In the genomic region with DNA sequence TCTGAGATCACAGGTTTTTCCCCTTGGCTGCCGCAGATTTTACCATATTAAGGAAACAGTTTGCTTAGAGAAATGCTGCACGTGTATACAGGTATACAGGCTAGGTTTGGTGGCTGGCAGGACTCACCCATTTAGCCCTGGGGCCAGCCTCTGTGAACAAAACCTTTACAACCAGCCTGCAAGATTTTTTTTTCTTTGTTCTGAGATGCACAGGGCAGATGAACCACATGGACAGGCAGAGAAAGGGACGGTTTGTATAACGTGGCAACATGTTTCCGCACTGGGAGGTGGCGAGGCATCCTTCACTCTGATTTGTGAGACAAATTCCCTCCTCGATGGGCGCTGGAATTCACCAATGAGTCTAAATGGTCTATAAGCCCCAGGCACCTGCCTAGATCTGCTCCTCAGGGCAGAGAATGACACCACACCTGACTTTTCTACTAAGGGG, we compare ENCODE assay signal across 8 mouse cellular contexts.
DNase-seq lines count a peak whose midpoint lies in the region; ATAC-seq and TF ChIP-seq lines count a peak whose summit lies in the region.

No protein-coding gene starts in this region.

- ATAC-seq in embryonic facial prominence, embryonic 15.5 days (ENCODE audit: insufficient number of reproducible peaks, low FRiP score, low TSS enrichment, low read depth) = no peak
- ATAC-seq in intestine, embryonic 16.5 days = no peak; the same call in 1 of the 2 replicates
- no peak for ATAC-seq in midbrain, embryonic 12.5 days (ENCODE audit: low FRiP score, low read depth)
- ATAC-seq in erythroblast, adult 5-6 weeks (replicated peaks; ENCODE audit: low FRiP score, poor library complexity, severe bottlenecking) = no peak

- DNase-seq in heart, postnatal 4 days = peak; percentile 6
- DNase-seq in heart, adult 2 months = no peak
- no peak for DNase-seq in layer of hippocampus, adult 8-10 months (ENCODE audit: low spot score in 2 of 2)
- no peak for DNase-seq in thymus, postnatal 0 days (ENCODE audit: low spot score)

- peak overlapping the region; percentile 36 for H3K4me2 ChIP-seq in embryonic facial prominence, embryonic 15.5 days (replicated peaks)
- peak overlapping the region; percentile 44 for H3K4me2 ChIP-seq in intestine, embryonic 16.5 days (ENCODE audit: low read depth, low read length)
- H3K4me2 ChIP-seq in midbrain, embryonic 12.5 days (replicated peaks) = peak overlapping the region; percentile 13; the same call in 1 of the 2 replicates

- H3K4me1 ChIP-seq in heart, adult 2 months (ENCODE audit: control insufficient read depth, insufficient read depth, low read length) = peaks cover 3% of the 10 kb centered on the region
- peaks cover 12% of the 10 kb centered on the region for H3K4me1 ChIP-seq in embryonic facial prominence, embryonic 15.5 days
- H3K4me1 ChIP-seq in intestine, embryonic 16.5 days (ENCODE audit: control insufficient read depth, insufficient read depth, low read length) = peaks cover 2% of the 10 kb centered on the region; the same call in 1 of the 2 replicates
- H3K4me1 ChIP-seq in midbrain, embryonic 12.5 days = peaks cover 11% of the 10 kb centered on the region

- no peak for TF ChIP-seq EP300 in heart, adult 2 months (IDR thresholded peaks at IDR 0.05; ENCODE audit: insufficient read depth, low read depth, low read length)

- no peak overlapping the region for H3K27ac ChIP-seq in heart, adult 2 months
- H3K27ac ChIP-seq in embryonic facial prominence, embryonic 15.5 days (replicated peaks) = no peak overlapping the region
- no peak overlapping the region for H3K27ac ChIP-seq in intestine, embryonic 16.5 days (ENCODE audit: low read length)
- H3K27ac ChIP-seq in midbrain, embryonic 12.5 days (replicated peaks) = no peak overlapping the region

- TF ChIP-seq CTCF in heart, adult 2 months (IDR thresholded peaks at IDR 0.05) = no peak

- no peak overlapping the region for H3K9ac ChIP-seq in heart, adult 2 months (ENCODE audit: low read depth, low read length)
- H3K9ac ChIP-seq in embryonic facial prominence, embryonic 15.5 days = no peak overlapping the region
- 0 out of 2 replicates have a peak overlapping the region, but pooled peaks have one; percentile 16 for H3K9ac ChIP-seq in intestine, embryonic 16.5 days (ENCODE audit: low read depth, low read length)
- H3K9ac ChIP-seq in midbrain, embryonic 12.5 days (replicated peaks) = no peak overlapping the region

- TF ChIP-seq POLR2A in heart, adult 2 months (IDR thresholded peaks at IDR 0.05; ENCODE audit: insufficient read depth, low read depth, low read length) = no peak

- 84% methylated on average over 8 of the region's 8 CpGs for WGBS in heart, adult 2 months
- 57% methylated on average over 8 of the region's 8 CpGs for WGBS in embryonic facial prominence, embryonic 15.5 days
- WGBS in intestine, embryonic 16.5 days = 60% methylated on average over 8 of the region's 8 CpGs
- WGBS in midbrain, embryonic 12.5 days = 82% methylated on average over 8 of the region's 8 CpGs

- H3K36me3 ChIP-seq in heart, adult 2 months (ENCODE audit: control insufficient read depth, insufficient read depth, low read length) = no peaks in the 10 kb centered on the region
- H3K36me3 ChIP-seq in embryonic facial prominence, embryonic 15.5 days = no peaks in the 10 kb centered on the region
- no peaks in the 10 kb centered on the region for H3K36me3 ChIP-seq in intestine, embryonic 16.5 days (ENCODE audit: control insufficient read depth, insufficient read depth, low read length)
- no peaks in the 10 kb centered on the region for H3K36me3 ChIP-seq in midbrain, embryonic 12.5 days

- H3K27me3 ChIP-seq in heart, adult 2 months (ENCODE audit: control insufficient read depth, insufficient read depth, low read length) = no peaks in the 10 kb centered on the region
- H3K27me3 ChIP-seq in embryonic facial prominence, embryonic 15.5 days = no peaks in the 10 kb centered on the region
- 0 out of 2 replicates have a peak, but pooled peaks cover 4% of the 10 kb centered on the region for H3K27me3 ChIP-seq in intestine, embryonic 16.5 days (replicated peaks; ENCODE audit: control insufficient read depth, insufficient read depth, low read length)
- H3K27me3 ChIP-seq in midbrain, embryonic 12.5 days = no peaks in the 10 kb centered on the region

- H3K4me3 ChIP-seq in heart, adult 2 months = no peak overlapping the region; the same call in 1 of the 2 replicates
- no peak overlapping the region for H3K4me3 ChIP-seq in embryonic facial prominence, embryonic 15.5 days (replicated peaks)
- H3K4me3 ChIP-seq in intestine, embryonic 16.5 days (ENCODE audit: low read length) = no peak overlapping the region; the same call in 1 of the 2 replicates
- H3K4me3 ChIP-seq in midbrain, embryonic 12.5 days = no peak overlapping the region

- no peaks in the 10 kb centered on the region for H3K9me3 ChIP-seq in embryonic facial prominence, embryonic 15.5 days (replicated peaks)
- H3K9me3 ChIP-seq in intestine, embryonic 16.5 days (ENCODE audit: control insufficient read depth, low read length) = no peaks in the 10 kb centered on the region
- no peaks in the 10 kb centered on the region for H3K9me3 ChIP-seq in midbrain, embryonic 12.5 days

- intact Hi-C loops in heart, adult 2 months (cut with DNase I) = loop anchor here (2.0 kb wide), 1 partner anchor 530 kb away; no protein-coding TSS in a partner anchor

- no peaks in the 10 kb centered on the region for H3K79me2 ChIP-seq in heart, adult 2 months (replicated peaks; ENCODE audit: control insufficient read depth, insufficient read depth, low read length)
